Mouse (Mus musculus) heart, embryonic 11.5 days (tissue): Measurements from ENCODE around the gene P3h3. TPM values are rescaled to one million over a fixed set of nuclear protein-coding genes. Genes with fewer than 3 reads are reported as not detected.
A peak's percentile ranks its signal among the peaks of the same experiment; 100 is the strongest.

Experiments used
- ATAC-seq: fragments of 200-750 bp; cut with Nextera tagmentation; replicated peaks from 2 replicates; pipeline ENCODE4 v1.8.0; 2017; ENCODE audit warnings: moderate library complexity; ENCODE audit not compliant: insufficient number of reproducible peaks, low FRiP score, low TSS enrichment
- H3K27ac ChIP-seq: fragments of 300-500 bp; sonication (generic); 2 replicates; pipeline ENCODE4 v1.5.1; 2014; ENCODE audit warnings: mild to moderate bottlenecking, low read depth, low read length
- H3K27me3 ChIP-seq: fragments of 300-500 bp; sonication (generic); 2 replicates; pipeline ENCODE4 v1.6.1; 2014; ENCODE audit warnings: mild to moderate bottlenecking, low read length, mixed read lengths; ENCODE audit not compliant: control insufficient read depth, insufficient read depth
- H3K36me3 ChIP-seq: fragments of 300-500 bp; sonication (generic); 2 replicates; pipeline ENCODE4 v1.6.1; 2014; ENCODE audit warnings: mild to moderate bottlenecking, low read length, moderate library complexity, mixed read lengths; ENCODE audit not compliant: control insufficient read depth, insufficient read depth
- H3K4me1 ChIP-seq: fragments of 300-500 bp; sonication (generic); 2 replicates; pipeline ENCODE4 v1.6.1; 2014; ENCODE audit warnings: low read length; ENCODE audit not compliant: control insufficient read depth, insufficient read depth
- H3K4me2 ChIP-seq: fragments of 300-500 bp; sonication (generic); 2 replicates; pipeline ENCODE4 v1.6.1; 2014; ENCODE audit warnings: mild to moderate bottlenecking, moderate library complexity
- H3K4me3 ChIP-seq: fragments of 300-500 bp; sonication (generic); 2 replicates; pipeline ENCODE4 v1.5.1; 2014; ENCODE audit warnings: low read depth, low read length
- H3K9ac ChIP-seq: fragments of 300-500 bp; sonication (generic); 2 replicates; pipeline ENCODE4 v1.6.1; 2014; ENCODE audit warnings: mild to moderate bottlenecking, low read depth, low read length, moderate library complexity
- H3K9me3 ChIP-seq: fragments of 300-500 bp; sonication (generic); replicated peaks from 2 replicates; pipeline ENCODE4 v1.6.1; 2016; ENCODE audit warnings: low read length; ENCODE audit not compliant: control insufficient read depth
- WGBS: fragments of 180-500 bp; shearing (Covaris S2); extraction: QIAGEN DNeasy Blood & Tissue Kit; methylation state at CpG from one replicate; pipeline ENCODE4 v1.1.7; 2014; ENCODE audit not compliant: insufficient replicate concordance; 5-methylcytosine and 5-hydroxymethylcytosine counted together
- polyA plus RNA-seq: library from polyadenylated mRNA; unstranded; fragments of >200 nt; fragmentation: Nextera tagmentation; extraction: Ambion mirVana; gene quantifications from 2 replicates; pipeline ENCODE4 v1.2.1, GENCODE M21; 2014

Gene P3h3
- polyA plus RNA-seq, 1 experiment from 2014 or later = 13.8 TPM

- Histone ChIP-seq H3K4me2 (no peak overlapping the region), H3K27ac (no peak overlapping the region), H3K36me3 (peaks cover 51% of the 10 kb centered on the region), H3K9me3 (no peaks in the 10 kb centered on the region), H3K9ac (no peak overlapping the region), H3K27me3 (no peaks in the 10 kb centered on the region), H3K4me1 (peaks cover 19% of the 10 kb centered on the region), H3K4me3 (no peak overlapping the region)
- no peak for ATAC-seq
- WGBS = 92% methylated on average over 4 of the region's 4 CpGs
These were observed 40.9 kb downstream of the P3h3 start for GRCm38 (mm10) chr6:124816611-124817010.

- no peak overlapping the region for H3K4me2 ChIP-seq
- no peak overlapping the region for H3K27ac ChIP-seq
- no peaks in the 10 kb centered on the region for H3K27me3 ChIP-seq
- no peak for ATAC-seq
- no peak overlapping the region for H3K4me3 ChIP-seq
- H3K9ac ChIP-seq = 0 out of 2 replicates have a peak overlapping the region, but pooled peaks have one; percentile 3
- H3K4me1 ChIP-seq = peaks cover 22% of the 10 kb centered on the region
- WGBS = 79% methylated on average over 9 of the region's 9 CpGs
- H3K36me3 ChIP-seq = peaks cover 45% of the 10 kb centered on the region
- no peaks in the 10 kb centered on the region for H3K9me3 ChIP-seq
These were observed 42.4 kb downstream of the P3h3 start for GRCm38 (mm10) chr6:124814858-124815774.

GRCm38 (mm10) chr6:124814448-124814847, 43.1 kb downstream of the P3h3 start:
- H3K4me1 ChIP-seq = peaks cover 28% of the 10 kb centered on the region
- H3K27me3 ChIP-seq = no peaks in the 10 kb centered on the region
- H3K36me3 ChIP-seq = peaks cover 40% of the 10 kb centered on the region
- peak overlapping the region; percentile 90 for H3K4me3 ChIP-seq
- peak overlapping the region; percentile 90 for H3K4me2 ChIP-seq
- ATAC-seq = 0 out of 2 replicates have a peak, but pooled peaks have one; percentile 16
- no peak overlapping the region; the same call in 1 of the 2 replicates for H3K9ac ChIP-seq
- no peak overlapping the region for H3K27ac ChIP-seq
- H3K9me3 ChIP-seq = no peaks in the 10 kb centered on the region
- 25% methylated on average over 8 of the region's 8 CpGs for whole genome bisulfite sequencing

DNA sequence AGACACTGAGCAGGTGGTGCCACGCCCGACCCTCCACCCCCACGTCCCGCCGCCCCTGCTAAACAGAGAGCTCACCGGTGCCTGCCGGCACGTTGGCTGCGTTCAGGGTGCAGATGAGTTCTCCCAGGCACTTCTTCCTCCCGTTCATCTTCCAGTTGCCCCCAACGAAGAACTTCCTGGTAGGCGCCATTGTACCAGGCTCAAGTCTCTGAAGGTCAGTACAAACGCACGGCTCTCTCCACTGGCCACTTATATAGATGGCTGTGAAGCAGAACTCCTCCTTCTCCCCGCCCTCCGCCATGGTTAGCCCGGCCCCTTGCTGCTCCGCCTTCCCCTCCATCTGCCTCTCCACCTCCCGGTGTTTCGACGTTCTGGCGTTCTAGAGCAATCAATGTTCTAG, 43.6 kb downstream of the P3h3 start, which contains the start of gene Tpi1:
Tpi1 (minus strand) TSS at position 364 of the 400 bp plus-strand sequence.
- H3K27ac ChIP-seq = peak within 1 kb of the TSS; percentile 98
- H3K4me1 ChIP-seq = peaks cover 28% of the 10 kb centered on the region
- H3K4me3 ChIP-seq = peak within 1 kb of the TSS; percentile 90
- no peaks in the 10 kb centered on the region for H3K9me3 ChIP-seq
- ATAC-seq = peak; percentile 83
- H3K9ac ChIP-seq = peak within 1 kb of the TSS; percentile 98
- H3K27me3 ChIP-seq = no peaks in the 10 kb centered on the region
- H3K36me3 ChIP-seq = peaks cover 35% of the 10 kb centered on the region
- H3K4me2 ChIP-seq = peak within 1 kb of the TSS; percentile 90
- WGBS = 0% methylated on average over 22 of the region's 22 CpGs

GRCm38 (mm10) chr6:124813496-124813895, 44.1 kb downstream of the P3h3 start:
- peak; percentile 68 for ATAC-seq
- peak overlapping the region; percentile 90 for H3K4me3 ChIP-seq
- H3K27me3 ChIP-seq = no peaks in the 10 kb centered on the region
- peak overlapping the region; percentile 98 for H3K9ac ChIP-seq
- H3K36me3 ChIP-seq = peaks cover 32% of the 10 kb centered on the region
- under 1% methylated on average over 18 of the region's 18 CpGs for WGBS
- no peaks in the 10 kb centered on the region for H3K9me3 ChIP-seq
- peak overlapping the region; percentile 90 for H3K4me2 ChIP-seq
- peak overlapping the region; percentile 98 for H3K27ac ChIP-seq
- peaks cover 28% of the 10 kb centered on the region for H3K4me1 ChIP-seq

- H3K9me3 ChIP-seq = no peaks in the 10 kb centered on the region
- H3K4me3 ChIP-seq = peak overlapping the region; percentile 90
- H3K36me3 ChIP-seq = peaks cover 32% of the 10 kb centered on the region
- peak overlapping the region; percentile 90 for H3K4me2 ChIP-seq
- H3K4me1 ChIP-seq = peaks cover 34% of the 10 kb centered on the region
- 16% methylated on average over 9 of the region's 9 CpGs for WGBS
- no peak for ATAC-seq
- peak overlapping the region; percentile 98 for H3K27ac ChIP-seq
- peak overlapping the region; percentile 98 for H3K9ac ChIP-seq
- no peaks in the 10 kb centered on the region for H3K27me3 ChIP-seq
These were observed 44.7 kb downstream of the P3h3 start for GRCm38 (mm10) chr6:124812848-124813247.

DNA sequence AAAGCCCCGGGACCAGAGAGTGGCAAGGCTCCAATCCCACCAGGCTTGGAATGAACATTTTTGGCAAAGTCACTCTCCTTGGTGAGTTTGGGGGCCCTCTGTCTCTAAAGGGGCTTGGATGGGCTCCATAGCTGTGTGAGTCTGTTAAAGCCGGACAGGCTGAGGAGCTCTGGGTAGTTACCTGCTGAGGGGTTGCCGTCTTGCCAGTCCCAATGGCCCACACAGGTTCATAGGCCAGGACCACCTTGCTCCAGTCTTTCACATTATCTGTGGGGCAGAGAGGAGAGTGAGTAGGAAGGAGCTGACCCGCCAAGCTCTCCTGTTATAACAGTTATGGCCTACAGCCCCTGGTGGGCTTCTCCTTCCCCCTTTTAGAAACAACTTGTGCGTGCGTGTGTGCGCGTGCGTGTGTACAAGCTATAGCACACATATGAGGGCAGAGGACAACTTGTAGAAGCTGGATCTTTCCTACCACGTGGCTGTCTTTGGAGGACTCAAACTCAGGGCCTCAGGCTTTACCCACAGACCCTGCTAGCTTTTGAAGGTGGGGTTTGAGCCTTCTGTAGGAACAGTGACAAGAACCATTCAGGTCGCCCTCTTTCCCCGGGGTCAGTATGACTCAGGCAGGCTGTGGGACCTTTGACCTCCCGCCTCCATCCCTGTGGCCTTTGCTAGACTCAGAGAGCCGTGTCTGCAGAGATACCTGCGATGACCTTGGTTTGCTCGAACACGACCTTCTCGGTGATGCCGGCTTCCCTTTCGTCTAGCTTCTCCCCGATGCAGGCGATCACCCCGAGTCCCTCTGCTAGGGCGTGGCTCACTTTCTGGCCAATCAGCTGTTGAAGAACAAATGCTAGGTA, 45.6 kb downstream of the P3h3 start:
- Histone ChIP-seq H3K4me1 (peaks cover 34% of the 10 kb centered on the region), H3K27ac (peak overlapping the region; percentile 98), H3K36me3 (peaks cover 25% of the 10 kb centered on the region), H3K27me3 (no peaks in the 10 kb centered on the region), H3K4me2 (peak overlapping the region; percentile 90), H3K9ac (peak overlapping the region; percentile 98), H3K9me3 (no peaks in the 10 kb centered on the region), H3K4me3 (peak overlapping the region; percentile 90)
- WGBS = 79% methylated on average over 24 of the region's 24 CpGs
- ATAC-seq = no peak

DNA sequence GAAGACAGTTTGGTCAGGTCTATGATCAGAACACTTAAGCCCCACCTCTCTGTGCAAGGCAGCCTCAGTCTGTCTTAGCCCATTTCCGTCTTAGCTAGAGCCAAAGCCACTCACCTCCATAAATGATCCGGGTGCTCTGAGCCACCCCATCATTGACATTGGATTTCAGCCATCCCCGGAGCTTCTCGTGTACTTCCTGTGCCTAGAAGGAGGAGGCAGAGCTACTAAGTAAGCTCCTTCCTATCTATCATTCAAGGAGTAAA, 46.2 kb downstream of the P3h3 start:
- Histone ChIP-seq H3K27ac (no peak overlapping the region), H3K36me3 (peaks cover 19% of the 10 kb centered on the region), H3K27me3 (no peaks in the 10 kb centered on the region), H3K4me1 (peaks cover 37% of the 10 kb centered on the region), H3K4me3 (no peak overlapping the region), H3K9ac (no peak overlapping the region), H3K9me3 (no peaks in the 10 kb centered on the region), H3K4me2 (no peak overlapping the region)
- no peak for ATAC-seq
- WGBS = 81% methylated on average over 4 of the region's 4 CpGs
